Mouse (Mus musculus) spleen, postnatal 36 days (tissue): ENCODE results near the gene Tuba1b.
"Not testable (repeated sequence)": the region's sequence is repeated elsewhere in the genome, so short reads cannot be mapped to it uniquely, and the experiment has no call there.

Experiments
- DNase-seq, 2 experiments: peaks; one replicate each; pipeline ENCODE4 v3.0.0; 2022; ENCODE audit warnings: low spot score in 2 of 2, mixed read lengths in 1 of 2

Gene Tuba1b

GRCm38 (mm10) chr15:98934217-98934839, at the start of gene Tuba1b:
Gene Tuba1b (minus strand): TSS chr15:98934565.
- peak; percentile 93 for DNase-seq

- no peak for DNase-seq
These were observed 49.2 kb upstream of the Tuba1b start for GRCm38 (mm10) chr15:98983431-98984081.

GRCm38 (mm10) chr15:98982100-98982499, 47.7 kb upstream of the Tuba1b start:
- no peak for DNase-seq

- DNase-seq, result no peak
These were observed 45.7 kb upstream of the Tuba1b start for GRCm38 (mm10) chr15:98980012-98980614.

- DNase-seq, result no peak
These were observed 44.2 kb upstream of the Tuba1b start for GRCm38 (mm10) chr15:98978409-98979172.

GRCm38 (mm10) chr15:98977759-98978408, 43.5 kb upstream of the Tuba1b start:
- DNase-seq, result no peak

- DNase-seq, result no peak
These were observed 42.7 kb upstream of the Tuba1b start for GRCm38 (mm10) chr15:98976763-98977758.

GRCm38 (mm10) chr15:98973015-98973614, 38.8 kb upstream of the Tuba1b start:
- no peak for DNase-seq

GRCm38 (mm10) chr15:98971576-98972320, 37.4 kb upstream of the Tuba1b start:
- DNase-seq, result not testable (repeated sequence)

- DNase-seq, result no peak
These were observed 36.7 kb upstream of the Tuba1b start for GRCm38 (mm10) chr15:98971111-98971510.

GRCm38 (mm10) chr15:98969372-98970101, 35.2 kb upstream of the Tuba1b start:
- DNase-seq, result peak; percentile 22 to 28

GRCm38 (mm10) chr15:98968701-98969371, 34.5 kb upstream of the Tuba1b start:
- DNase-seq, result no peak

- no peak for DNase-seq
These were observed 25.2 kb upstream of the Tuba1b start for GRCm38 (mm10) chr15:98959531-98959930.

GRCm38 (mm10) chr15:98958901-98959420, 24.6 kb upstream of the Tuba1b start:
- DNase-seq, result no peak

GRCm38 (mm10) chr15:98957475-98957874, 23.1 kb upstream of the Tuba1b start:
- DNase-seq, result no peak

- DNase-seq, result no peak
These were observed 21.6 kb upstream of the Tuba1b start for GRCm38 (mm10) chr15:98956000-98956399.

GRCm38 (mm10) chr15:98955324-98955723, 21.0 kb upstream of the Tuba1b start:
- DNase-seq, result no peak
